Mouse (Mus musculus): ENCODE data around the gene Gas2l1.

The Gas2l1 gene

GRCm38 (mm10) chr11:5064282-5065055 is 658 bp downstream of the Gas2l1 start:
- DNase-seq (ENCODE audit: low spot score): peak; percentile 46

GRCm38 (mm10) chr11:5063561-5064281 is 1.4 kb downstream of the Gas2l1 start:
- DNase-seq (ENCODE audit: low spot score): no peak

- no peak for DNase-seq (ENCODE audit: low spot score)
Observed at GRCm38 (mm10) chr11:5062860-5063505, 2.1 kb downstream of the Gas2l1 start.

- no peak for DNase-seq (ENCODE audit: low spot score)
Observed at GRCm38 (mm10) chr11:5062326-5062725, 2.8 kb downstream of the Gas2l1 start.

- no peak for DNase-seq (ENCODE audit: low spot score)
Observed at GRCm38 (mm10) chr11:5061413-5062139, 3.6 kb downstream of the Gas2l1 start.

- DNase-seq (ENCODE audit: low spot score): no peak
Observed at GRCm38 (mm10) chr11:5060756-5061412, 4.2 kb downstream of the Gas2l1 start.

GRCm38 (mm10) chr11:5059704-5060156 is 5.4 kb downstream of the Gas2l1 start:
- no peak for DNase-seq (ENCODE audit: low spot score)

GRCm38 (mm10) chr11:5059230-5059629 is 5.9 kb downstream of the Gas2l1 start:
- no peak for DNase-seq (ENCODE audit: low spot score)

GRCm38 (mm10) chr11:5058783-5059182 is 6.3 kb downstream of the Gas2l1 start:
- DNase-seq (ENCODE audit: low spot score): no peak

- no peak for DNase-seq (ENCODE audit: low spot score)
Observed at GRCm38 (mm10) chr11:5057856-5058641, 7.1 kb downstream of the Gas2l1 start, which contains the start of gene Rasl10a. Gene Rasl10a, plus strand, starts transcription at chr11:5058128.

- no peak for DNase-seq (ENCODE audit: low spot score)
Observed at GRCm38 (mm10) chr11:5057541-5057855, 7.6 kb downstream of the Gas2l1 start.

GRCm38 (mm10) chr11:5057064-5057463 is 8.1 kb downstream of the Gas2l1 start:
- DNase-seq (ENCODE audit: low spot score): no peak

- no peak for DNase-seq (ENCODE audit: low spot score)
Observed at GRCm38 (mm10) chr11:5055945-5056938, 8.9 kb downstream of the Gas2l1 start.

GRCm38 (mm10) chr11:5054874-5055273 is 10.3 kb downstream of the Gas2l1 start:
- no peak for DNase-seq (ENCODE audit: low spot score)

GRCm38 (mm10) chr11:5054151-5054550 is 11.0 kb downstream of the Gas2l1 start:
- no peak for DNase-seq (ENCODE audit: low spot score)

- DNase-seq (ENCODE audit: low spot score): no peak
Observed at GRCm38 (mm10) chr11:5052200-5052854, 12.8 kb downstream of the Gas2l1 start.

GRCm38 (mm10) chr11:5051629-5052028 is 13.5 kb downstream of the Gas2l1 start:
- DNase-seq (ENCODE audit: low spot score): no peak

GRCm38 (mm10) chr11:5046321-5046926 is 18.7 kb downstream of the Gas2l1 start:
- no peak for DNase-seq (ENCODE audit: low spot score)
